Mouse (Mus musculus) C2C12 (cell line): ENCODE data around the gene Neurl3. TPM values are rescaled to one million over a fixed set of nuclear protein-coding genes. Genes with fewer than 3 reads are reported as not detected.

Source experiments
- H3K27me3 ChIP-seq: one replicate; pipeline ENCODE4 v1.6.1; 2011; ENCODE audit not compliant: control insufficient read depth, insufficient read depth, insufficient read length
- H3K36me3 ChIP-seq: one replicate; pipeline ENCODE4 v1.6.1; 2011; ENCODE audit not compliant: control insufficient read depth, insufficient read depth
- H3K4me3 ChIP-seq: one replicate; pipeline ENCODE4 v1.5.1; 2011; ENCODE audit warnings: mild to moderate bottlenecking, control low read depth; ENCODE audit not compliant: poor library complexity, insufficient read depth, severe bottlenecking
- H3K79me2 ChIP-seq: one replicate; pipeline ENCODE4 v1.6.1; 2011; ENCODE audit not compliant: control insufficient read depth, insufficient read depth
- H3K79me3 ChIP-seq: one replicate; pipeline ENCODE4 v1.6.1; 2011; ENCODE audit warnings: low read depth, control low read depth
- H3ac ChIP-seq: one replicate; pipeline ENCODE3; 2011; ENCODE audit warnings: low read depth; ENCODE audit not compliant: control insufficient read depth, insufficient read length
- CEBPB ChIP-seq: IDR thresholded peaks from one replicate; pipeline ENCODE4 v1.6.1; 2011; ENCODE audit warnings: low read depth, mild to moderate bottlenecking, control low read depth, moderate library complexity
- CTCF ChIP-seq: IDR thresholded peaks from one replicate; pipeline ENCODE4 v1.5.1; 2011; ENCODE audit not compliant: control insufficient read depth, insufficient read depth, insufficient read length
- FOSL1 ChIP-seq: IDR thresholded peaks from one replicate; pipeline ENCODE4 v1.8.0; 2011; ENCODE audit warnings: mild to moderate bottlenecking, low read length; ENCODE audit not compliant: poor library complexity, insufficient read depth, severe bottlenecking
- MAX ChIP-seq: IDR thresholded peaks from one replicate; pipeline ENCODE4 v1.6.1; 2011; ENCODE audit warnings: mild to moderate bottlenecking, control low read depth
- MYOD1 ChIP-seq: IDR thresholded peaks from one replicate; pipeline ENCODE4 v1.6.1; 2011; ENCODE audit warnings: low read depth; ENCODE audit not compliant: control insufficient read depth, insufficient read length
- MYOG ChIP-seq: IDR thresholded peaks from one replicate; pipeline ENCODE4 v1.6.1; 2011; ENCODE audit not compliant: control insufficient read depth, insufficient read length; ENCODE audit errors: extremely low read depth
- USF1 ChIP-seq: IDR thresholded peaks from one replicate; pipeline ENCODE4 v1.6.1; 2011; ENCODE audit warnings: low read depth, mild to moderate bottlenecking, control low read depth, moderate library complexity
- polyA plus RNA-seq: library from polyadenylated mRNA; unstranded; fragments of >200 nt; fragmentation: generic; extraction: Trizol; gene quantifications from one replicate; pipeline ENCODE4 v1.2.1, GENCODE M21; 2012; ENCODE audit warnings: missing spikeins

Neurl3 gene
- polyA plus RNA-seq, 1 experiment = 1.7 TPM

- no peak overlapping the region for H3ac ChIP-seq
- H3K79me2 ChIP-seq = no peaks in the 10 kb centered on the region
- no peaks in the 10 kb centered on the region for H3K27me3 ChIP-seq
- no peaks in the 10 kb centered on the region for H3K79me3 ChIP-seq
- H3K4me3 ChIP-seq = no peak overlapping the region
- TF ChIP-seq CTCF = no peak
- no peak for TF ChIP-seq FOSL1
- no peak for TF ChIP-seq CEBPB
- TF ChIP-seq USF1 = no peak
- TF ChIP-seq MYOD1 = no peak
- TF ChIP-seq MAX = no peak
- no peak for TF ChIP-seq MYOG
- H3K36me3 ChIP-seq = no peaks in the 10 kb centered on the region
Measured at GRCm38 (mm10) chr1:36260418-36260817, 14.1 kb downstream of the Neurl3 start.

DNA sequence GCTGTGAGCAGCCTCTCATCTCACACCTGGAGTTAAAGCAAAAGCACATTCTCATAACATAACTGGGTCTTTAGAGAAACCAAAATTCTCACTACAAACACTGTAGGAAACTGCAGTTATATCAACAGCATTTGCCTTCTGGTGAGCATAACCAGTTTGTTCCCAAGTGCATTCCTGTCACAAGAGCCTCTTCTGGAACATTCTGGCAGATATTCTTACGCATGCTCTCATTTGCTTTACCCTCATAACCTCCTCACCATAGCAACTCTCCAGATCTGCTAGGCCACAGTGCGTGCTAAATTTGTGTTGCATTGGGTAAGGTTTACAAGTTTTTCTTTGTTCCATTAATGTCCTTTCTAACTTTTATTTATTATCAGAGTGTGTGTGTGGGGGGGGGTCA lies 15.2 kb downstream of the Neurl3 start:
- H3K79me3 ChIP-seq = no peaks in the 10 kb centered on the region
- H3K27me3 ChIP-seq = no peaks in the 10 kb centered on the region
- H3ac ChIP-seq = no peak overlapping the region
- no peak for TF ChIP-seq FOSL1
- TF ChIP-seq MAX = no peak
- TF ChIP-seq MYOG = no peak
- no peak for TF ChIP-seq CEBPB
- no peak for TF ChIP-seq MYOD1
- TF ChIP-seq USF1 = no peak
- no peak for TF ChIP-seq CTCF
- no peaks in the 10 kb centered on the region for H3K79me2 ChIP-seq
- no peaks in the 10 kb centered on the region for H3K36me3 ChIP-seq
- no peak overlapping the region for H3K4me3 ChIP-seq

DNA sequence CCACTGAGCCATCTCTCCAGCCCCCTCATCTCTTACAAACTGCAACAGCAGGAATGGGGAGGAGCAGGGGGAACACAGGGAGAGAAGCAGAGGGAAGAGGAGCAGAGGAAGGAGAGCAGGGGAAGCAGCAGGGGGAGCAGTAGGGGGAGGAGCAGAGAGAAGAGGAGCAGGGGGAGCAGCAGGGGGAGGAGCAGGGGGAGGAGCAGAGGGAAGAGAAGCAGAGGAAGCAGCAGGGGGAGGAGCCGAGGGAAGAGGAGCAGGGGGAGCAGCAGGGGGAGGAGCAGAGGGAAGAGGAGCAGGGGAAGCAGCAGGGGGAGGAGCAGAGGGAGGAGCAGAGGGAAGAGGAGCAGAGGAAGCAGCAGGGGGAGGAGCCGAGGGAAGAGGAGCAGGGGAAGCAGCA lies 15.8 kb downstream of the Neurl3 start:
- TF ChIP-seq MYOD1 = no peak
- TF ChIP-seq MAX = no peak
- TF ChIP-seq CTCF = no peak
- TF ChIP-seq USF1 = no peak
- no peak for TF ChIP-seq CEBPB
- no peak for TF ChIP-seq MYOG
- TF ChIP-seq FOSL1 = no peak
- no peaks in the 10 kb centered on the region for H3K79me3 ChIP-seq
- no peak overlapping the region for H3K4me3 ChIP-seq
- H3K36me3 ChIP-seq = no peaks in the 10 kb centered on the region
- H3K79me2 ChIP-seq = no peaks in the 10 kb centered on the region
- H3ac ChIP-seq = no peak overlapping the region
- H3K27me3 ChIP-seq = no peaks in the 10 kb centered on the region

DNA sequence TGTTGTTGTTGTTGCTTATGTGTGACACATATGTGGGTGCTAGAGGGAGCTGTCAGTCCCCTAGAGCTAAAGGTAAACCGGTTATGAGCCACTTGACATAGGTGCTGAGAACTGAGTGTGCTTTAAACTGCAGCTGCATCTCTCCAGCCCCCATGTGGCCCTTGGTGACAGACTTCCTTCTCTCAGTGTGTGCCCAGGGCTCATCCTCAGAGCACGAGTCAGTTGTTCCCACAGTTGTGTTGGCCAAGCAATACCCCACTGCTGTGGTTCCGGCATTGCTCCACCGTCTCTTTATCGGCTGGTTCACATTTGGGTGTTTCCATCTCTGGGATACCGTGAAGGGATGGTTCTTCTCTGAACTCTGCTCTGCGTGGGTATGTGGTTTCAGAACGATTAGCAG lies 17.2 kb downstream of the Neurl3 start:
- H3ac ChIP-seq = no peak overlapping the region
- H3K79me3 ChIP-seq = no peaks in the 10 kb centered on the region
- no peak for TF ChIP-seq MYOG
- TF ChIP-seq FOSL1 = no peak
- TF ChIP-seq MYOD1 = no peak
- TF ChIP-seq CTCF = no peak
- no peak for TF ChIP-seq USF1
- TF ChIP-seq MAX = no peak
- TF ChIP-seq CEBPB = no peak
- H3K4me3 ChIP-seq = no peak overlapping the region
- H3K27me3 ChIP-seq = no peaks in the 10 kb centered on the region
- no peaks in the 10 kb centered on the region for H3K79me2 ChIP-seq
- no peaks in the 10 kb centered on the region for H3K36me3 ChIP-seq

GRCm38 (mm10) chr1:36255871-36256640 lies 18.4 kb downstream of the Neurl3 start:
- TF ChIP-seq FOSL1 (no peak), CTCF (no peak), CEBPB (no peak), MAX (no peak), MYOD1 (no peak), USF1 (no peak), MYOG (no peak)
- Histone ChIP-seq H3K36me3 (no peaks in the 10 kb centered on the region), H3K27me3 (no peaks in the 10 kb centered on the region), H3K79me2 (no peaks in the 10 kb centered on the region), H3ac (no peak overlapping the region), H3K79me3 (no peaks in the 10 kb centered on the region), H3K4me3 (no peak overlapping the region)
